Mouse (Mus musculus): ENCODE results near the gene Taf6. TPM values are rescaled to one million over a fixed set of nuclear protein-coding genes. Genes with fewer than 3 reads are reported as not detected.

Taf6 gene
- polyA plus RNA-seq, 2 experiments, result 32.8 to 33.2 TPM

GRCm38 (mm10) chr5:138187661-138188306 lies 533 bp upstream of the Taf6 start:
- no peaks in the 10 kb centered on the region for H3K9me3 ChIP-seq (ENCODE audit: control insufficient read depth, low read length)
- TF ChIP-seq CTCF (IDR thresholded peaks at IDR 0.05; ENCODE audit: low read depth) (no peak), EP300 (IDR thresholded peaks at IDR 0.05; ENCODE audit: low read depth) (no peak)
- DNase-seq (ENCODE audit: low read depth in 3 of 3, low spot score in 3 of 3), result peak; percentile 74 to 77 (median 76)
- H3K36me3 ChIP-seq (replicated peaks; ENCODE audit: control insufficient read depth, insufficient read depth, low read depth), result peaks cover 8% of the 10 kb centered on the region; the same call in 1 of the 2 replicates
- peak overlapping the region; percentile 75 to 99 for H3K4me3 ChIP-seq (ENCODE audit: insufficient read depth in 1 of 2, low read depth in 2 of 2, low read length in 2 of 2)
- peak overlapping the region; percentile 81 for H3K27ac ChIP-seq
- peak overlapping the region; percentile 93 for H3K4me2 ChIP-seq (ENCODE audit: low read depth)
- H3K27me3 ChIP-seq (ENCODE audit: control insufficient read depth, insufficient read depth, low read length), result no peaks in the 10 kb centered on the region
- H3K4me1 ChIP-seq (replicated peaks; ENCODE audit: control insufficient read depth in 2 of 2, insufficient read depth in 2 of 2, low read length in 1 of 2), result peaks cover 13 to 14% of the 10 kb centered on the region in 2 experiments
- peak; percentile 81 for ATAC-seq (ENCODE audit: insufficient read depth)
- peak overlapping the region; percentile 86 for H3K9ac ChIP-seq (replicated peaks)
- under 1% methylated on average over 10 of the region's 10 CpGs for WGBS (ENCODE audit: insufficient replicate concordance)

- peak overlapping the region; percentile 18 for H3K9ac ChIP-seq (replicated peaks)
- H3K4me3 ChIP-seq (ENCODE audit: insufficient read depth in 1 of 2, low read depth in 2 of 2, low read length in 2 of 2), result peak overlapping the region in 1 of 2 experiments; percentile 88; a peak in 1 of 4 replicates
- WGBS (ENCODE audit: insufficient replicate concordance), result 59% methylated on average over 3 of the region's 3 CpGs
Observed at GRCm38 (mm10) chr5:138173217-138173616, 14.0 kb downstream of the Taf6 start.

GRCm38 (mm10) chr5:138171695-138172491 lies 15.4 kb downstream of the Taf6 start, which contains the start of the genes Ap4m1 and Mcm7:
Ap4m1 (plus strand) TSS chr5:138172002.
Mcm7 (minus strand) TSS chr5:138172422.
- Histone ChIP-seq H3K9me3 (ENCODE audit: control insufficient read depth, low read length) (no peaks in the 10 kb centered on the region), H3K27me3 (ENCODE audit: control insufficient read depth, insufficient read depth, low read length) (no peaks in the 10 kb centered on the region), H3K4me1 (replicated peaks; ENCODE audit: control insufficient read depth in 2 of 2, insufficient read depth in 2 of 2, low read length in 1 of 2) (peaks cover 15 to 16% of the 10 kb centered on the region in 2 experiments), H3K36me3 (replicated peaks; ENCODE audit: control insufficient read depth, insufficient read depth, low read depth) (peaks cover 45% of the 10 kb centered on the region), H3K4me2 (ENCODE audit: low read depth) (peak within 1 kb of the TSS; percentile 82), H3K4me3 (ENCODE audit: insufficient read depth in 1 of 2, low read depth in 2 of 2, low read length in 2 of 2) (peak within 1 kb of the TSS; percentile 88 to 90), H3K9ac (replicated peaks) (peak within 1 kb of the TSS; percentile 96), H3K27ac (peak within 1 kb of the TSS; percentile 92)
- TF ChIP-seq CTCF (IDR thresholded peaks at IDR 0.05; ENCODE audit: low read depth), result peak; percentile 35
- peak; percentile 44 for TF ChIP-seq EP300 (IDR thresholded peaks at IDR 0.05; ENCODE audit: low read depth)
- peak; percentile 97 to 98 (median 97) for DNase-seq (ENCODE audit: low read depth in 3 of 3, low spot score in 3 of 3)
- ATAC-seq (ENCODE audit: insufficient read depth), result peak; percentile 86
- 1% methylated on average over 54 of the region's 54 CpGs for WGBS (ENCODE audit: insufficient replicate concordance)

More at GRCm38 (mm10) chr5:138173217-138173616, 14.0 kb downstream of the Taf6 start:
- H3K27ac ChIP-seq, result no peak overlapping the region; the same call in 1 of the 2 replicates
- no peaks in the 10 kb centered on the region for H3K27me3 ChIP-seq (ENCODE audit: control insufficient read depth, insufficient read depth, low read length)
- peaks cover 44% of the 10 kb centered on the region for H3K36me3 ChIP-seq (replicated peaks; ENCODE audit: control insufficient read depth, insufficient read depth, low read depth)
- peak overlapping the region; percentile 82 for H3K4me2 ChIP-seq (ENCODE audit: low read depth)
- ATAC-seq (ENCODE audit: insufficient read depth) (no peak), DNase-seq (ENCODE audit: low read depth in 3 of 3, low spot score in 3 of 3) (no peak)
- H3K4me1 ChIP-seq (replicated peaks; ENCODE audit: control insufficient read depth in 2 of 2, insufficient read depth in 2 of 2, low read length in 1 of 2), result peaks cover 15 to 16% of the 10 kb centered on the region in 2 experiments
- no peaks in the 10 kb centered on the region for H3K9me3 ChIP-seq (ENCODE audit: control insufficient read depth, low read length)
- TF ChIP-seq EP300 (IDR thresholded peaks at IDR 0.05; ENCODE audit: low read depth), result no peak
- TF ChIP-seq CTCF (IDR thresholded peaks at IDR 0.05; ENCODE audit: low read depth), result no peak

GRCm38 (mm10) chr5:138170936-138171561 lies 16.2 kb downstream of the Taf6 start:
- H3K4me1 ChIP-seq (replicated peaks; ENCODE audit: control insufficient read depth in 2 of 2, insufficient read depth in 2 of 2, low read length in 1 of 2), result peaks cover 15 to 16% of the 10 kb centered on the region in 2 experiments
- H3K27me3 ChIP-seq (ENCODE audit: control insufficient read depth, insufficient read depth, low read length), result no peaks in the 10 kb centered on the region
- H3K9ac ChIP-seq (replicated peaks), result peak overlapping the region; percentile 96
- DNase-seq (ENCODE audit: low read depth in 3 of 3, low spot score in 3 of 3), result peak; percentile 91 to 94 (median 92)
- H3K4me3 ChIP-seq (ENCODE audit: insufficient read depth in 1 of 2, low read depth in 2 of 2, low read length in 2 of 2), result peak overlapping the region; percentile 77 to 88
- ATAC-seq (ENCODE audit: insufficient read depth), result peak; percentile 82
- no peaks in the 10 kb centered on the region for H3K9me3 ChIP-seq (ENCODE audit: control insufficient read depth, low read length)
- TF ChIP-seq EP300 (IDR thresholded peaks at IDR 0.05; ENCODE audit: low read depth) (no peak), CTCF (IDR thresholded peaks at IDR 0.05; ENCODE audit: low read depth) (peak; percentile 58)
- peak overlapping the region; percentile 82 for H3K4me2 ChIP-seq (ENCODE audit: low read depth)
- H3K36me3 ChIP-seq (replicated peaks; ENCODE audit: control insufficient read depth, insufficient read depth, low read depth), result peaks cover 48% of the 10 kb centered on the region
- H3K27ac ChIP-seq, result peak overlapping the region; percentile 92
- under 1% methylated on average over 47 of the region's 47 CpGs for WGBS (ENCODE audit: insufficient replicate concordance)

Measured in liver, embryonic 14.5 days (tissue).